Mouse (Mus musculus): ENCODE data around the gene Morc2b.
"Not testable (repeated sequence)": the region's sequence is repeated elsewhere in the genome, so short reads cannot be mapped to it uniquely, and the experiment has no call there.

Morc2b gene

GRCm38 (mm10) chr17:33139261-33139820, at the start of gene Morc2b:
Gene Morc2b (minus strand): TSS chr17:33139683.
- DNase-seq (ENCODE audit: low spot score), result no peak

GRCm38 (mm10) chr17:33168147-33168546, 28.7 kb upstream of the Morc2b start, which contains the start of gene Olfr55:
Gene Olfr55 (plus strand): TSS chr17:33168447.
- not testable (repeated sequence) for DNase-seq (ENCODE audit: low spot score)

GRCm38 (mm10) chr17:33126257-33126656, 13.2 kb downstream of the Morc2b start:
- DNase-seq (ENCODE audit: low spot score), result no peak

- no peak for DNase-seq (ENCODE audit: low spot score)
Observed at GRCm38 (mm10) chr17:33124546-33124945, 14.9 kb downstream of the Morc2b start.

GRCm38 (mm10) chr17:33097396-33097795, 42.1 kb downstream of the Morc2b start:
- DNase-seq (ENCODE audit: low spot score), result no peak

GRCm38 (mm10) chr17:33092391-33093193, 46.9 kb downstream of the Morc2b start:
- peak; percentile 88 for DNase-seq (ENCODE audit: low spot score)

GRCm38 (mm10) chr17:33091630-33092029, 47.9 kb downstream of the Morc2b start:
- DNase-seq (ENCODE audit: low spot score), result no peak

GRCm38 (mm10) chr17:33089220-33089949, 50.1 kb downstream of the Morc2b start, which contains the start of gene Zfp563:
Gene Zfp563 (plus strand): TSS chr17:33089310.
- peak; percentile 92 for DNase-seq (ENCODE audit: low spot score)

GRCm38 (mm10) chr17:33067958-33068357, 71.5 kb downstream of the Morc2b start, which contains the start of gene 4921501E09Rik:
Gene 4921501E09Rik (minus strand): TSS chr17:33068058.
- DNase-seq (ENCODE audit: low spot score), result no peak
